Mouse (Mus musculus): Measurements from ENCODE around the gene Ptprm.

Ptprm gene

DNA sequence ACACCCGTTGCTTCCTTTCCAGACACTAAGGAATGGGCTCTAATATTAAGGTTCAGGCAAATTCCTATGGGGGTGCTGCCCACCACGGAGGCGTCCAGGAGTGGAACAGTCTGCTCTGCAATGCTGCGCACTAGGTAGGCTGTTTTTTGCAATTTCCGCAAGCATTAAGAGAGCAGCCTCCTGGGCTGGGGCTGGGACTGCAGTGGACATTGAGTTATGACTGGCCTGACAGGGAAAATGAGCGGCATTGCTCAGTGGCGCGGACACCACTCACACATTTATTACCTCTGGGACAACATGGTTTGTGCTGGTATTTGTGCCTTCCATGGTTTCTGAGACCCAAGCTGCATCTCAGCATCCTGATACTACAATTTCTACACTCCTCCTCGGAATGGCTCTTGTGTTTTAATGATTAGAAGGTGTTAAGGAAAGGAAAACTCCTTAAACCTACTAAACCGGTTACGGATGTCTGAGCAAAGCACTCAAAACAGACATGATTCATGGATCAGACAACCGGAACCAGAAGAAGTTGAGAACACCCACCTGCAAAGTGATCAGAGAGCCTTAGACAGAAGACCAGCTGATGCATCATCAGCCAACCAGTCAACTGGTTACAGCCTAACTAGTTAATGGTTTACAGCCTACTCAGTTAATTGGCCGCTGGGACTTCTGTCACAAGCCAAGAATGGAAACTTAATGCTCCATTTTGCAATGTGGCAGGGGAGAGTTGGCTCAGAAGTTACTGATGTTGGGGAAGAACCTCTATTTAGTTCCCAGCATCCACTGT, 76.9 kb downstream of the Ptprm start:
- DNase-seq, result no peak

DNA sequence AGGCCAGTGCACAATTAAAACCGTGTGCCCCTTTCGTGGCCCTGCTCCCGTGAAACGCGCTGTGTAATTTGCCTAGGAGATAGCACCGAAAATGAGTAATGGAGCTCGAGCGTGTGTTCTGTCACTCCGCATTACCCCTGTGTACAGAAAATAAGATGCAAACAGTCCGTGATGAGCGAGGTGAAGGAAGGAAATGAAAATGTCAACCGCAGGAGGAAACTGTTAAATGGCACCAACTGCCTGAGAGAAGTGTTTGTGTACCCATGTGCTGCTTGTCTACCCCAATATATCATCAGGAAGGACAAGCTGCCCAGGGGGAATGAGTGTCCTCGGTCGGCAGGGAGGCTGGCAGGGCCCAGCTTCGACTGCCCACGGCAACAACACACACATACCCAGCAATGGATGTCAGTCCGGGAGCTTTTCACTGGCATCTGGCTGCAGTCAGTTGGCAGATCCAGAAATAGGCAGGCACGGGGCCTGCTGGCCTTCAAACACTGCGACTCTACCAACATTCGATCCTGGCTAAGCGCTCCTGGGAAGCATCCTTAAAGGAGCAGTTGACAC, 79.6 kb downstream of the Ptprm start:
- DNase-seq, result peak; percentile 81 to 89

DNA sequence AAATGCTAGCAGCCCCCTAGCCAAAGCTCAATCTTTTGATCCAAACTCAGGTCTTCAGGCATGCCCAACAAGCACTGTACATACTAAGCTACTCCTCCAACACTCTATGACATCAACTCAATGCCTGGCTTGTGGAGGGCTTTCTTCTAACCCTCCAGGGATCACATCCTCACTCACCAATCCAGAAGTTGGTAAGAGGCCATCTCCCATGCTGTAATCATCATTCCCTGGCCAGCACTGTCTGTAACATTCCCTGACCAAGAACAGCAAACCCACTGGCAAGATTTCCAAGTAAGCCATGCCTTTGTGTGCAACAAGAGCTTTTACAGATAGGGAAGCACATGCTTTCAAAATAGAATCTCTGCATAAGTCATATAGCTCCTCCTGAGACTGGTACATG, 81.3 kb downstream of the Ptprm start:
- no peak for DNase-seq

DNA sequence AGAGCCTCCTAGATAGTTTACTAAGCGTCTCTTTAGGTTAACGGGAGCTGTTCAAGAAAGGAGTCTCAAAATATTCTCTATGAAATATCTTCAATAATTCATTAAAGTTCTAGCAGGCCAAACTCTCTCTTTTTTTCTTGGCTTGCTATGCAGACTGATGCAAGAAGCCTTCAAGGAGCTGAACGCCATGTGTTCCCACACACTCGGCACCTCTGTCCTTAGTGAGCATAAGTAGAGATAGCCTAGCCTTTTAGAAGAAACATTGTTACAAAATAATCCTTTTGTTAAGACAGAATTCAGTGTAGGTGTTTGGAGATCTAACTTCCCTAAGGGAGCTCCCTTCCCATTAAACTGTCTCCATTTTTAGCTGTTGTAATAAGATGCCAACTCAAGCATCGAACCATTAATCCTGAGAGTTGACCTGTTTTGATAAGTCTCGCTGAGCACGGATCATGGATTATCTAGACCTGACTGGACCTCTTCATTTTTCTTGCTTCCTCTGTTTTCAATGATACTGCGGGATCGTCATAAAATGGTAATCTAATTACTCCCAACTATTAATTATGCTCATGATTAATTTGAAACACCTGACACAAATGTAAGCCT, 85.7 kb downstream of the Ptprm start:
- DNase-seq, result no peak

DNA sequence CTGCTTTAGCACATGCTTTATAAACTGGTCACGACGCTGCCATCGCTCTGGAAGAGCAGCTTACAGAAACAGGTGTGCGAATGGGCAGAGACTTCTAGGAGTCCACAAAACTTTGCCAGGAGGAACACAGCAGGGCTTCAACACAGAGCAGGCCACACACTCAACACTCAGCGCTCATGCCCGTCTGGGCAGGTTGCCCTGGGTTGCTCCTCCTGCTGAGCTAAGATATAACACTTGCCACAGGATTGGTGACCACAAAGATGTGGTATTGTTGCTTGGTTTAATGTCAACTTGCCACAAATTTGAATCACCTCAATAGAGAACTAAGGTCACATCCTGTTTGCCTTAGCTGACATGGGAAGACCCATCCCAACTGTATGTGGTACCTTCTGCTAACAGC, 88.0 kb downstream of the Ptprm start:
- DNase-seq, result peak; percentile 22 to 24

DNA sequence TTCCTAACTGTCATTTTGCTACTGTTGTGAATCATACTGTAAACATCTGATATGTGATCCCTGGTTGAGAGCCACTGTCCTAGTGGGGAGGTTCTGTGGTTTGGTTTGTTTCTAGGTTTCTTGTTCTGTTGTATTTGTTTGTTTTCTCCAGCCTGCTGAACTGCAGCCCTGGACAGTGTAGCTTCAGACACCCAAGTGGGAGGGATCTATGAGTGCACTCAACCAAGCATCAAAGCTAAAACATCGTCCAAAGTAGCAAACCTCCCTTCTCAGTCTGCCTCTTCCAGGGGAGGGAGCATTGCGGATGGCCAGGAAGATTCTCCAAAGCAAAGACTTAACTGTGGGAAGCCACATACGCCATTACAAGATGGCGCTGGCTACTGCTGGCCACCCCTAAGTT, 88.7 kb downstream of the Ptprm start:
- no peak for DNase-seq

DNA sequence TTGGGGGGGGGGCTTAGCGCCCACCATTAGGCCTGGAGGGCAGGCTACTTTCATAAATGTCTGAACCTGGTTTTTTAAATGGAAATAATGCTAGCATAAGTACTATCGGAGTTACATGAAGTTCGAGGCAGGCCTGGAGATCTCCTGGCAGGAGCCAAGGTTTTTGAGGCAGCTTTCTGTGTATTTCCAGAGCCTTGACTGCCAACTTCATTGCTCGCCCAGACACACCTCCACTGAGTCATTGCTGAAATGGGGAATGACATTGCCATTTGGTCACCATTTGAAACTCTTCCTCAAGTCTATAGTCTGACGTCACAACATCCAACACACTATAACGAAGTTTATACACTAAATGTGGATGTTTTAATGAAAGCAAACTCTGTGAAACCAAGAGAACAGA, 89.5 kb downstream of the Ptprm start:
- DNase-seq, result no peak

DNA sequence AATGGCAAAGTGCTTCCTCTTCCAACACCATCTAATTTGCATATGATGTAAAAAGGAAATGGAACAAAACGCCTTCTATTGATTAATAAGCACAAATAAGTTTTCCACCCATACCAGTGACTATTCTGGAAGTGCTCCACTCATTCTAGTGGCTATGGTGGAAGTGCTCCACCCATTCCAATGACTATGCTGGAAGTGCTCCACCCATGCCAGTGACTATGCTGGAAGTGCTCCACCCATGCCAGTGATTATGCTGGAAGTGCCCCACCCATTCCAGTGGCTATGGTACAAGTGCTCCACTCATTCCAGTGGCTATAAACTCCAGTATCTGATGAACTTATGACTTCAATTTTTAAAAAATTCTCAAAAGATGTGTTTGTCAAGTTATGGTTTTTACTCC, 91.2 kb downstream of the Ptprm start:
- no peak for DNase-seq

DNA sequence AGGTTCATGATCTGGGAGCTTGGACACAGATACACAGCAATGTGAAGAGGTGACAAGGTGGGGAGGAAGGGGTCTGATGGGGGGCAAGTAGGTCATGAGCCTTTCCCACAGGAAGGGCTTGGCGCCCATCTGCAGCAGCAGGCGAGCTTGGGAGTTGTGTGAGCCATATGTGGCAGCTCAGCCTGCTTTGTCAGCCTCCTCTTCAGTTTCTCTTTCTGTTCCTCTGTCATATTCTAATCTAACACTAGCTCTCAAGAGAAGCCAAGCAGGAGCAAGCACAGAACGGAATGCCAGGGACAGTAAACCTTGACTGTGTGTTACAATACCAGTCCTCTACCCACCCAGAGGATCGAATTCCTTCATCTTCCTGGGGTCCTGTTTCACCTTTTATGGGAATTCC, 94.2 kb downstream of the Ptprm start:
- DNase-seq, result no peak

DNA sequence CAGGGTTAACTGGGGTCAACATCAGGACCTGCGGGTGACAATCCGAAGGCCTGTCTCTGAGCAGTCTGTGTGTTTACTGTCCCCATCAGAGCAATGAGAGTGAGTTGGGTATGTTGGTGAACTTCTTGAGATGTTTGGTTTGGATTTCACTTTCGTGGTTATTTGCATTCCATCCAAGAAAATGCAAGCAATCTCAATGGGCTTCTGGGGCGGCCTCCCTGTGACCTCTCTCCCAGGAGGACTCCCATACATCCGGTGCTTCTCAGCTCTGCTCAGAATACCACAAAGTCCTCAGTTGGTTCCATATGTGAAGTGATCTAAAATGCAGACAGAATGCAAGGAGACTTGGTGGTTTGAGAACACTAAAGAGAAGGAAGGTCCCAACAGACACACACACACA, 96.5 kb downstream of the Ptprm start:
- no peak for DNase-seq

DNA sequence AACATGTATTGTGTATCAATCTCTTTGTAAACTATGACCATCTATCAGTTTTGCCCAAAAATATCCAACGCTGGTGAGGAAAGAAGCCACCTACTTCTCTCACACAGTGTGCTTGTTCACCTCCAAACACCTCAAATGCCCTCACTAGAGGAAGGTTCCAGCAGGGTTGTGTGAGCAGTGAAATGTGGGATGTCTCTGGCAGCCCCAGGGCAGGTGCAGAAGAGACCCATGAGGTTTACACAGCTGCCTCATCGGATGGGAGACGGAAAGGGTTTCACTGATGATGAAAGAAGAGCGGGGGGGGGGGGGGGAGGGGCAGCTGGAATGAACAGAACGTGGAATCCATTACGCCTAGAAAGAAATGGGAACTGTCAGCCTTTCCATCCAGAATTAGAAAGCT, 98.1 kb downstream of the Ptprm start:
- DNase-seq, result no peak

DNA sequence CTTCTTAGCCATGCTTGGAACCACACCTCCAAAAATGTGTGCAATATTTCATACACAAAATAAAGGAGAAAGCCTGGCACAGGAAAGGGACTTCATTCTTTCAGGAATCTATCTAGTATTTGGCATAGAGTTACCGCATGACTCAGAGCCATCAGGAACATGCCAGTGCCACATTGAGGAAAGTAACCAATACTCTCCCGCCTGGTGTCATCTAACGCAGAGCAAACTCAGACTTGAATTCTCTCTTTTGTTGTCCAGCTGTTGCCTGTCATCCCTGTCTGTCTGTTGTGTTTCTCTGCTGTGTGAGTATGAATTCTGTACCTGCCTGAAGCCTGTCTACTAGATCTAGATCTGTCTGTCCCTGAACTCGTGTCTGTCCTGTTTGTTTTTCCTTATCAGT, 100.8 kb downstream of the Ptprm start:
- no peak for DNase-seq

DNA sequence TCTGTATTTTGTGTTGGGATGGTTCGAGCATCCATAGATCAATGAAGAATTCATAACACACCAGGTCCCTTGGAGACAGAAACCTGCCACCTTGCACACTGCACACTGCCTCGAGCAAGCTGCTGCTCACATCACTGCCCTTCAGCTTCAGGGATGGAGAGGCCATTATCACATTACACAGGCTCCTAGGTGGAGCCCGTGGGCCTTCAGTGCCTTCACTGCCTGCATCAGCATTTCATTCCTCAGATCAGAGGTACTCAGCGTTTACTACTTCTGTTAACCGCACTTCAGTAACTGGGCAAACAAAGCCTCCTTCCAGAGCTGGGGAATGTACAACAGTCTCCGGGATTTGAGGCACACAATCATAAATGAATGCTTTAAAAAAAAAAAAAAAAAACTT, 101.3 kb downstream of the Ptprm start:
- no peak for DNase-seq

DNA sequence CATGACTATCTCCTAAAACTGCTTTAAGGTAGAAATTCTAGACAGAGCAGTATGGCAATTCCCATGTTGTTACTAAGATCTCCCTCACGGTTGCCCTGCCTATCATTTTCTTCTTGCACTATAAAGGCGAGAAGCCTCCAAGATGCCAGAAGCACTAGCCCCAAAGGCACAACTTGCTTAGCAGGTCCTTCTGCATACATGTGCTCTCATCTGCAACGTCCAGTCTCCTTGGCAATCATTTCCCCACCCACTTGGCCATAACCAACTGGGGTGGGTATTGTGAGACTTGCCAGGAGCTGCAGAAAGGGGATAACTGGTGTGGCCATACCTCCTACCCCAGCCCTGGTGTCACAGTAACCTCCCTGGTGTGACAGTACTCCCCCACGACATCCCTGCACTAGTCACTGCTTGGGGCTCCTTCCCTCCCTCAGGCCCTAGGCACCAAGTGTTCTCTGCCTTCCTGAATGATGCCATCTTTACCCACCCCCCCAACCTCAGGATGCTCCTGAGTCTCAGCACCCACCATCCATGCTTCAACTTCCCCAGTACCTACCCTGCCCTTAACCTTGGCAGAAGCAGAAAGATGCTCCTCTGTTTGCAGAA, 108.9 kb downstream of the Ptprm start:
- no peak for DNase-seq

DNA sequence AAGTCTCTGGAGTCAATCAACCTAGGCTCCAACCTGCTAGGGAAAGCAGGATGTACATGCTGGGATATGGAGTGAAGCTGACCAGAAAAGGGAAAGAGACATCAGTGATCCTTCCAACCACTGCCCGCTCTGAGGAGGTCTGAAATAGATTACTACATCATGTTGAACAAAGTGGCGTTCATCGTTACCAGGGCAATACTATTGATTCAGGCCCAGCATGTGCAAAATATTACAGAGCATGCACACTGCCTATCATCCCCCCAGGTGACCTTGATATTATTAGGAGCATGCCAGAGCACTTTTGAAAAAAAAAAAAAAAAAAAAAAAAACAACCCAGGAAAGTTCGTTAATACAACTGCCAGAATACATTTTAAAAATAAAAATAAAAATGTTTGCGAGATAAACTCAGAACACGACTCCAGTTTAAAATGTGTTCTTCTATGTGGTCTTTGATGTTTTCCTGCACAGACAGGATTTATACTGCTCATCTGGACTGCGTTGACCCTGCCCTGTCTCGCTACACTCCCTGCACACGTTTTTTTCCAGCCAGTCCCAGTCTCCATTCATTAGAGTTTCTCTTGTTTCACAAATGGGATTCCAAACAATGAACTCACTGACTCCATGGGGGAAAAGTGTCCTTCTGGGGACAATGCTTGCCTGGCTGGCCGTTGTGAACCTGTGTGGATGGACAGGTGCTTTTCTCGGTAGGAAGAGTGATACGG, 111.3 kb downstream of the Ptprm start:
- no peak for DNase-seq

DNA sequence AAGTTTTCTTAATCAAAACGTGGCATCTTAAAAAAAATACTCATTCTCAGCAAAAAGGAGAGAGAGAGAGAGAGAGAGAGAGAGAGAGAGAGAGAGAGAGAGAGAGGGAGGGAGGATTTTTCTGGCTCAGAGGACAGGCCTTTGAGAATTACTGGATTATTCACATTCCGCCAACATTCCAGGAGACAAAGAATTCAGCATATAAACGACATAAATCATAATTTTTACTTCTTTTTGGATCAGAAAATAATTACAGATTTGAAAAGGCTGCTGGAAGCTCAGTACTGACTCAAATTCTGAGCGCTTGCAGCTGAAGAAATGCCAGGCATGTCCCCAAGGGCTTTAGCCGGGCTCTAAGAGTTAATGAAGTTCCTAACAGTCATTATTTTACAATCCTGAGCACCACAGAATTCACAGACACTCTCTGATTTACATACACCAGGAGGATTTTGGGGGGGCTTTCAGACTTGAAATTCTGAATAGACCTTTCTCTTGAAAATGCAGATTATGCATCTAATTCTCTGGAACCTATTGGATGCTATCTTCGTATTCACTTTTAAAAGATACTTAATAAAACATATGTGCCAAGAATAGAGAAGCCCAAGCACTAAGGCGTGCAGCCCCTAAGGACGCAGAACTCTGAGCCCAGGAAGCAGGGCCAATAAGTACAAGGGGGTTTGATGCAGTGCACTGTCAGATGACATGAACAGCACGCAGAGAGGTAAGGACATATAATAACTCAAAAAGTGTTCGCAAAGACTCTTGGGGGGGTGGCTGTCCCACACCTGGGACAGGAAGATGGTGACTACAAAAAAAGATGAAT, 112.1 kb downstream of the Ptprm start:
- no peak for DNase-seq

DNA sequence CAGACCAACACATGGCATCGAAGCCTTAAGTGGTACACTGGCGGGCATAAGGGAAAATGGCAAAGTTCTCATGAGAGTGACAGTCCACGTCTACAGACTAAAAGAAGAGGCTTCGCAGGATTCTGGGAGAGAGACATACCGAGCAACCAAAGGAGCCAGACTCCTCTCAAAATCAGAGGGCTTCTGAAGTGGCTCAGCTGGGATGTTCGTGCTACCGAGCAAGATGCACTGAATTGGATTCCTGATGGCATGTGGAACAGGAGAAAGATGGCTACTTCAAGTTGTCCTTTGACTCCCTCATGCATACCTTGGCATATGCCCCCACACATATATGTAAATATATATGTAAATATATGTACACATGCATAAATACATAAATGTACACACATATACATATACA, 115.4 kb downstream of the Ptprm start:
- no peak for DNase-seq

DNA sequence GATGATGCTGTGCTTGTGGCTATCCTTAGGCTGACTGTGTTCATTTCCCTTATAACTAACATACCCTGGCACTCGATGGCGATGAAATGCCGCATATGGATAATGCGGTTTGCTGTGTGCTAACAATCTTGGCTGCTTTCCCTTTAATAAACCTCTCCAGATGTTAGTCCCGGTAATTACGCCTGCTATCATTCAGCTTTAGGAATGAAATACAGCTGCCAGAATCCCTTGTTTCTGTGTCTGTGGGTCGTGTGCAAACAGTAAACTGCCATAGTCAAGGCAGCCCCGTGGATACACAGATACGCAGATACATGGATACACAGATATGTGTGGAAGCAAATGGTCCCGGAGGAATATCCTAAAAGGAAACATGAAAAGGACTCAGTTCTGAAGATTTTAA, 116.8 kb downstream of the Ptprm start:
- DNase-seq, result no peak

DNA sequence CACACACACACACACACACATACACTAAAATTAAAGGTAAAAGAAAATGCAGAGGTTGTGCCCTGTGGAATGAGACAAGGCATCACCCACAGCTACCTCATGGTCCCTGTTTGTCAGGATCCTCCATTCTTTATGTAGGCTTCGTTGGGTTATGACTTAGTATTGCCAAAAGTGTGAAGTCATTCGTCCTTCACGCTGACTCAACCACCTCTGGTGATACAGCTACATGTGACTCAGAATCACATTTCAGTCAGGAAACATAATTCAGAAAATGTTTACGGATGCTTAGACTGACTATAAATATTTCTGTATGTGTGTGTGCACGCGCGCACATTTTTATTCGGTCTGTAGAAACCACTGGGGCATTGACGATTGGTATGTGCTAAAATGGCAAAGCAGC, 121.2 kb downstream of the Ptprm start:
- DNase-seq, result no peak

DNA sequence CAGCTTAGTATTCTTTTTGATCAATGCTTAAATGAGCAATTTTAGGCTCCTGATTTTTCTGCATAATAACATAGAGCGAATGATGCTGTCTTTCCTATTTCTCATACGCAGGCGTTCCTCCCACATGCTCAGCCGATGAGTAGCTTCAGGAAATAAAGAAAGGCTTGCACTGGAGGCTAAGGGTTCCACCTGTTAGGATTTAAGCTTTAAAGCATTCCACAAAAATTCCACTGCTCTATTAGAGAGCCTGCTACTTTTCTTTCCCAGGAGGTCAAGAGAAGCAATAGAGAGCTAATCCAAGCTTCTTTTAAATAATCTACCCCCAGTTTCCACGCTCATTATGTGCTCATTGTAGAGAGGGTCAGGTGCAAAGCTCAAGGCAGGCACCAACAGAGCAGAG, 127.3 kb downstream of the Ptprm start:
- no peak for DNase-seq

DNA sequence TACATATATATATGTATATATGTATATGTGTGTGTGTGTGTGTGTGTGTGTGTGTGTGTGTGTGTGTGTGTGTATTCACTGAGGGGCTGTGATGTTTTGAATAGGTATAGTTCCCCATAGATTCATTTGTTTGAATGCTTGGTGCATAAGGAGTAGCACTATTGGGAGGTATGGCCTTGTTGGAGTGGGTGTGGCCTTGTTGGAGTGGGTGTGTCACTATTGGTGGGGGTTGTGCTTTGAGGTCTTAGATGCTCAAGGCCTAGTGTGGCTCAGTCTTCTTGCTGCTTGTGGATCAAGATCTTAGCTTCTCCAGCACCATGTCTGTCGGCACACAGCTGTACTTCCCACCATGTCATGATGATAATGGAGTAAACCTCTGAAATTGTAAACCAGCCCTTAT, 138.9 kb downstream of the Ptprm start:
- no peak for DNase-seq

DNA sequence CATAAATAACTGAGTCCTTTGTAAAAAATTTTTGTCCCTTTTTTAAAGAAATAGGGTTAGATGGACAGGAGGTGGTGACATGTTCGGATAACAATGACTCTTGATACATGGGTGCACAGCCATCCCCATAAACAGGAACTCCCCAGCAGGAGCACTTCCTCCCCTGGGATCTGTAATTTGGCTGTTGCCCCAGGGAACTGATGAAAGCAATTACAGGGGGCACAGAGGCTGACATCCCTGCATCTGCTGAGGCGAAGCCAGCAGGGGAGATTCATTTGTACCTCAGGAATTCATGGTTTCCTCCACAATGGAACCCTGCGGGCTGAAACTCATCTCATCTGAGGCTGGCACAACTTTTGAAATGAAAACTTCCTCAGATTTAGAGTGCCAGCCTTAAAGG, 140.5 kb downstream of the Ptprm start:
- DNase-seq, result no peak

All from cerebellum, postnatal 14 days (tissue).